Mouse (Mus musculus) kidney, adult 2 months (tissue): ENCODE measurements at regions not wholly inside any gene's neighbourhood (a gene's known extent, or its start where the extent isn't known, plus 50 kb on each side); places are given as distances from the start of the nearest gene placed in this dataset.

ENCODE experiments used
- CTCF ChIP-seq: fragments of 200-500 bp; conservative IDR thresholded peaks from 2 replicates; pipeline ENCODE4 v1.5.1; 2011; ENCODE audit warnings: low read depth, mild to moderate bottlenecking, control low read depth, low read length, moderate library complexity, mixed read lengths; ENCODE audit not compliant: insufficient read depth, insufficient read length
- POLR2A ChIP-seq: fragments of 200-500 bp; IDR thresholded peaks from one replicate; pipeline ENCODE4 v1.6.1; 2011; ENCODE audit warnings: low read depth, low read length, control low read depth

DNA sequence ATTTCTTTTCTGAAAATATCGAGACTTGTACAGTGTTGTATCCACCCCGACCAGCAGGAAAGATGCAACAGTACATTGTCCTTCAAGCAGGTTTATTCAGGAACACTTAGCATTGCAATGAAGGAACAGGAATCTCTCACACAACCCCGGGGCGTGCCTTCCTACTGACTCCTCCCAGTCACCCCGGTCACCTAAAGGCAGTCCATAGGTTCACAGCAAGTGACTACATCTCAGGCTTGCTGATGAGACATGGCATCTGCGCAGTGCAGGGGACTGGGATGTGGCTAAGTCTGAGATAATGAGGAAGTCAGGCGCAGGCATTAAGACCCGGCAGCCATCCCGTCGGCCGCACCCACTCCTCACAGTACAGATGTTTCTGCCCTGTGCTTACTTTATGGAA is 454.8 kb upstream of the Tusc1 start:
- TF ChIP-seq CTCF (no peak), POLR2A (no peak)
